Mouse (Mus musculus): ENCODE data around the gene Kif18b. TPM values are rescaled to one million over a fixed set of nuclear protein-coding genes. Genes with fewer than 3 reads are reported as not detected.
A peak's percentile ranks its signal among the peaks of the same experiment; 100 is the strongest.

Kif18b gene
- polyA plus RNA-seq, 1 experiment = 18.4 TPM

DNA sequence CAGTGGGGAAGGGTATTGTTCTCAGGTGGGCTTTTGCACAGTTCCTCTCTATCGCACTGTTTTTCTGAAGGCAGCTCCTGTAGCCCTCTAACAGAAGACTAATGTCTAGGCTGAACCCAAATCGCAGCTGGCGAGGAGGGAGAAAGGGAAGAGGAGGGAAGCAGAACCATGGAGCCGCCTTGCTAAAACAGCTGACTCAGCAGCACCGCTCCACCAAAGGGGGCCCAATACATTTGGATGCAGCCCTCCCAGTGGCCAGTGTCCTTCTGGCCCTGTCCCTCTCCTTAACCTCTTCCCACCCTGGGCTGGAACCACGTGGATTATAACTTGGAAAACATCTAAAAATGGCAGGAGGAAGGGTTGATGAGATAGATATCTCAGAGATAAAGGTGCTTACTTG, 16.3 kb upstream of the Kif18b start:
- H3ac ChIP-seq (ENCODE audit: control insufficient read depth, insufficient read length) = no peak overlapping the region
- H3K36me3 ChIP-seq (ENCODE audit: control insufficient read depth, insufficient read depth) = no peaks in the 10 kb centered on the region
- H3K4me3 ChIP-seq = no peak overlapping the region
- no peak for TF ChIP-seq TCF3 (IDR thresholded peaks at IDR 0.05; ENCODE audit: insufficient read length, low read depth)
- TF ChIP-seq TCF12 (IDR thresholded peaks at IDR 0.05; ENCODE audit: insufficient read depth, poor library complexity, severe bottlenecking) = no peak
- no peak for TF ChIP-seq MYOD1 (IDR thresholded peaks at IDR 0.05; ENCODE audit: control insufficient read depth in 1 of 3, insufficient read length in 2 of 3, low read depth in 2 of 3)
- no peak for TF ChIP-seq POLR2AphosphoS2 (IDR thresholded peaks at IDR 0.05; ENCODE audit: insufficient read length, low read depth)
- TF ChIP-seq MAX (IDR thresholded peaks at IDR 0.05; ENCODE audit: low read depth) = no peak
- TF ChIP-seq POLR2A (IDR thresholded peaks at IDR 0.05; ENCODE audit: insufficient read length, low read depth) = no peak
- no peak for TF ChIP-seq E2F4 (IDR thresholded peaks at IDR 0.05; ENCODE audit: insufficient read depth)
- TF ChIP-seq MYOG (IDR thresholded peaks at IDR 0.05; ENCODE audit: control insufficient read depth in 1 of 3, insufficient read depth in 1 of 3, insufficient read length in 2 of 3, low read depth in 2 of 3) = no peak
- TF ChIP-seq CEBPB (IDR thresholded peaks at IDR 0.05; ENCODE audit: insufficient read depth, poor library complexity, severe bottlenecking) = no peak
- no peak for TF ChIP-seq REST (IDR thresholded peaks at IDR 0.05; ENCODE audit: insufficient read depth, insufficient read length)
- TF ChIP-seq USF1 (IDR thresholded peaks at IDR 0.05; ENCODE audit: low read depth) = no peak
- TF ChIP-seq SRF (IDR thresholded peaks at IDR 0.05; ENCODE audit: control insufficient read depth, insufficient read length, low read depth) = no peak
- H3K4me2 ChIP-seq (ENCODE audit: low read depth) = no peak overlapping the region
- H3K27me3 ChIP-seq (ENCODE audit: control insufficient read depth, insufficient read depth, insufficient read length) = peaks cover 30% of the 10 kb centered on the region
- H3K79me2 ChIP-seq (ENCODE audit: control insufficient read depth, insufficient read depth) = no peaks in the 10 kb centered on the region

DNA sequence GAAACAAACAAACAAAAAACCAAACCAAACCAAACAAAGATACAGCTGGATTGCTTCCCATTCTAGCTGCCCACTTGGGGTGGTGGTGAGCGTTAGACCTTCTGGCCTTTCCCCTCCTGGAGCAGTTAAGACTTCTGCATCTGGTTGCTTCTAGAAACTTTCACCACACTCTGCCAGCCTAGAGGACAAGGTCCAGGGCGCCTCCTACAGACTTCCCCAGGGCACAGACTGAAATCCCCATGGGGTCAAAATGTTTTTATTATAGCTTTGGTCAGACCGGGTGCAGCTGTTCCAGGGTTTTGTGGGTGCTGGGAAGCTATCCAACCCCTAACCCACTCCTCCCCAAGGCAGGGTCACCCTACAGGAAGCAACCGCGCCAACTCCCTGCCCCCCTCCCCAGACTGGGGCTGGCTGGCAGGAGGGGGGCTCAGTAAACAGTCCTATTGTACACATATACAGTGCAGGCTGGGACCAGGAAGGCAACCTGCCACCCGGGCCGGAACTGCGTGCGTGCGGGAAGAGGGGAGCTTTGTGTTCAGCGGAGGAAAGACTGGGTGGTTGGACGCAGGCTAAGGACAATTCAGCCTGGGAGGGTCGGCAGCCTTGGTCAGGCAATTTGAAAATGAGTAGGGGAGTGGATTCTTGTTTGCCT, 14.2 kb upstream of the Kif18b start:
- H3K4me2 ChIP-seq (ENCODE audit: low read depth) = peak overlapping the region; percentile 1
- H3K4me3 ChIP-seq = no peak overlapping the region
- TF ChIP-seq MYOD1 (IDR thresholded peaks at IDR 0.05; ENCODE audit: control insufficient read depth in 1 of 3, insufficient read length in 2 of 3, low read depth in 2 of 3) = peak in 1 of 3 experiments; percentile 12
- TF ChIP-seq REST (IDR thresholded peaks at IDR 0.05; ENCODE audit: insufficient read depth, insufficient read length) = no peak
- no peaks in the 10 kb centered on the region for H3K79me2 ChIP-seq (ENCODE audit: control insufficient read depth, insufficient read depth)
- peaks cover 11% of the 10 kb centered on the region for H3K27me3 ChIP-seq (ENCODE audit: control insufficient read depth, insufficient read depth, insufficient read length)
- H3K36me3 ChIP-seq (ENCODE audit: control insufficient read depth, insufficient read depth) = no peaks in the 10 kb centered on the region
- H3ac ChIP-seq (ENCODE audit: control insufficient read depth, insufficient read length) = no peak overlapping the region

DNA sequence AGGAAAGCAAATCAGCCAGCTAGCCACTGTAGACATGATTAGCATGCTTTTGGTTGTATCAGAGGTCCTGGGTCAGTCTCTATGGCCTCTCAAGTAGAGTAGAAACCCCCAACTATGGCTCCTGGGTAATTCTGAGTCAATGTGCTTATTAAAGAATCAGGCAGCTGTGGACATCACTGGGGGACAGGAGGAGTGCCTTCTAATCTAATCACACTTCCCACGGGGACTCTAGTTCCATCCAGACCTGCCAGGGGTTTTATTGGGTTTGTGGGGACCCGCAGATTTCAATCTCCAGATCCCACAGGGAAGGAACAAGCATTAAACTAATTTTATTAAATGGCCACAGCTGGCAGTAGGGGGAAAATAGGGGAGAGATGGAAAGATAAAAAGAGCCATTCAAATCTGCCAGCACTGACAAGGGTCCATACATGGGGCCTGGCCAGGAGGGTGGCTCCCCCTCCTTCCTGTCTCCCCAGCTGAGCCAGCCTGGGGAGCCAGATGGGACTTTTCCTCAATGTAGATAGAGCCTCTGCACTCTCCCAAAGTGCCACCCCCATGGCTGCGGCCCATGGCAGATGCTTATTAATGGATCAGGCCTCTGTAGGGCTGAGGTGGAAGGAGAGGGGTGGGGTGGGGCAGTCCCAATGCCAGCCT, 12.7 kb upstream of the Kif18b start:
- H3ac ChIP-seq (ENCODE audit: control insufficient read depth, insufficient read length) = no peak overlapping the region
- H3K79me2 ChIP-seq (ENCODE audit: control insufficient read depth, insufficient read depth) = no peaks in the 10 kb centered on the region
- no peak overlapping the region for H3K4me3 ChIP-seq
- no peak overlapping the region for H3K4me2 ChIP-seq (ENCODE audit: low read depth)
- peaks cover 7% of the 10 kb centered on the region for H3K27me3 ChIP-seq (ENCODE audit: control insufficient read depth, insufficient read depth, insufficient read length)
- H3K36me3 ChIP-seq (ENCODE audit: control insufficient read depth, insufficient read depth) = no peaks in the 10 kb centered on the region
- TF ChIP-seq TCF3 (IDR thresholded peaks at IDR 0.05; ENCODE audit: insufficient read length, low read depth) (no peak), MAX (IDR thresholded peaks at IDR 0.05; ENCODE audit: low read depth) (no peak), TCF12 (IDR thresholded peaks at IDR 0.05; ENCODE audit: insufficient read depth, poor library complexity, severe bottlenecking) (no peak), SRF (IDR thresholded peaks at IDR 0.05; ENCODE audit: control insufficient read depth, insufficient read length, low read depth) (no peak), USF1 (IDR thresholded peaks at IDR 0.05; ENCODE audit: low read depth) (no peak), E2F4 (IDR thresholded peaks at IDR 0.05; ENCODE audit: insufficient read depth) (no peak)

DNA sequence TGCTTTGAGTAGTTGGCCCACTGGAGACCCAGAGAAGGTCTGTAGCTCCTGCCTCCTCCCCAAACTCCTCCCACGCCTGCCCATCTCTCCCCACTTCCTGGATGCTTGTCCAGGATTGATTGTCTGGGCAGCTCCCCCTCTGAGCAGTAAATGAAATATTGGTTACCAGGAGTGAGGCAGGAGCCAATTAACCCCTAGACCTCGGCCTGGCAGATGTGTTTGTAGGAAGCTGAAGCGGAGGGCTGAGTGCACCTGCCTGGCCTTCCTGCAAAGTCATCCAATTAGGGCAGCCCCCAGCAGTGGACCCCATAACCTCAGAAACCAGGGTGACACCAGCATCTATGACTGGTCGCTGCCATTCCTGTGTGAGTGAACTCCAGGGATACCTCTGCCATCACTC, 11.3 kb upstream of the Kif18b start:
- Histone ChIP-seq H3K36me3 (ENCODE audit: control insufficient read depth, insufficient read depth) (no peaks in the 10 kb centered on the region), H3ac (ENCODE audit: control insufficient read depth, insufficient read length) (no peak overlapping the region), H3K27me3 (ENCODE audit: control insufficient read depth, insufficient read depth, insufficient read length) (peaks cover 7% of the 10 kb centered on the region), H3K4me2 (ENCODE audit: low read depth) (no peak overlapping the region), H3K79me2 (ENCODE audit: control insufficient read depth, insufficient read depth) (no peaks in the 10 kb centered on the region), H3K4me3 (no peak overlapping the region)
- no peak for TF ChIP-seq USF1 (IDR thresholded peaks at IDR 0.05; ENCODE audit: low read depth)
- TF ChIP-seq TCF12 (IDR thresholded peaks at IDR 0.05; ENCODE audit: insufficient read depth, poor library complexity, severe bottlenecking) = no peak
- no peak for TF ChIP-seq E2F4 (IDR thresholded peaks at IDR 0.05; ENCODE audit: insufficient read depth)
- TF ChIP-seq MYOD1 (IDR thresholded peaks at IDR 0.05; ENCODE audit: control insufficient read depth in 1 of 3, insufficient read length in 2 of 3, low read depth in 2 of 3) = no peak
- no peak for TF ChIP-seq MYOG (IDR thresholded peaks at IDR 0.05; ENCODE audit: control insufficient read depth in 1 of 3, insufficient read depth in 1 of 3, insufficient read length in 2 of 3, low read depth in 2 of 3)
- TF ChIP-seq POLR2A (IDR thresholded peaks at IDR 0.05; ENCODE audit: insufficient read length, low read depth) = no peak
- TF ChIP-seq MAX (IDR thresholded peaks at IDR 0.05; ENCODE audit: low read depth) = no peak
- TF ChIP-seq CEBPB (IDR thresholded peaks at IDR 0.05; ENCODE audit: insufficient read depth, poor library complexity, severe bottlenecking) = no peak
- no peak for TF ChIP-seq REST (IDR thresholded peaks at IDR 0.05; ENCODE audit: insufficient read depth, insufficient read length)
- no peak for TF ChIP-seq TCF3 (IDR thresholded peaks at IDR 0.05; ENCODE audit: insufficient read length, low read depth)
- no peak for TF ChIP-seq POLR2AphosphoS2 (IDR thresholded peaks at IDR 0.05; ENCODE audit: insufficient read length, low read depth)
- TF ChIP-seq SRF (IDR thresholded peaks at IDR 0.05; ENCODE audit: control insufficient read depth, insufficient read length, low read depth) = no peak

DNA sequence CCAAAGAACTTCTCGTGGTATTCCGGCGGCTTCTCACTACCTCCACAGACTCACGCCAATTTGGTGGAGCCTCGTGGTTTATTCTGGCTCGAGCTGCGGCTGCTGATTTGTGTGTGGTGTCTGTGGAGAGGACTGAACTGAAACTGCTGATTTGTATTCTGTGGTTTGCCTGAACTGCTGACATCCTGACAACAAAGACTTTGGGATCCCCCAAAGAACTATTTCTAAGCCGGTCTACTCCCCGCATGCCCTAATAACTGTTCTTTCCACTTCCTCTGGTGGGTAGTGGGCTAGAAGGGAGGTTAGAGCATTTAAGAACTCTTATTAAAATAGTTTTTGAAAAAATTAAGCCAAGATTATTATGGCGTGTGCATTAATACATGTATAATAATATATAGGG, 5.7 kb upstream of the Kif18b start:
- peaks cover 7% of the 10 kb centered on the region for H3K27me3 ChIP-seq (ENCODE audit: control insufficient read depth, insufficient read depth, insufficient read length)
- TF ChIP-seq MYOG (IDR thresholded peaks at IDR 0.05; ENCODE audit: control insufficient read depth in 1 of 3, insufficient read depth in 1 of 3, insufficient read length in 2 of 3, low read depth in 2 of 3) (no peak), REST (IDR thresholded peaks at IDR 0.05; ENCODE audit: insufficient read depth, insufficient read length) (no peak), MYOD1 (IDR thresholded peaks at IDR 0.05; ENCODE audit: control insufficient read depth in 1 of 3, insufficient read length in 2 of 3, low read depth in 2 of 3) (no peak), POLR2A (IDR thresholded peaks at IDR 0.05; ENCODE audit: insufficient read length, low read depth) (no peak), SRF (IDR thresholded peaks at IDR 0.05; ENCODE audit: control insufficient read depth, insufficient read length, low read depth) (no peak), TCF12 (IDR thresholded peaks at IDR 0.05; ENCODE audit: insufficient read depth, poor library complexity, severe bottlenecking) (no peak), POLR2AphosphoS2 (IDR thresholded peaks at IDR 0.05; ENCODE audit: insufficient read length, low read depth) (no peak), USF1 (IDR thresholded peaks at IDR 0.05; ENCODE audit: low read depth) (no peak), MAX (IDR thresholded peaks at IDR 0.05; ENCODE audit: low read depth) (no peak)
- no peak overlapping the region for H3K4me2 ChIP-seq (ENCODE audit: low read depth)
- no peaks in the 10 kb centered on the region for H3K36me3 ChIP-seq (ENCODE audit: control insufficient read depth, insufficient read depth)
- no peaks in the 10 kb centered on the region for H3K79me2 ChIP-seq (ENCODE audit: control insufficient read depth, insufficient read depth)
- H3ac ChIP-seq (ENCODE audit: control insufficient read depth, insufficient read length) = no peak overlapping the region
- H3K4me3 ChIP-seq = no peak overlapping the region
